Mouse (Mus musculus): ENCODE measurements around the gene Clip2.
"Not testable (repeated sequence)": the region's sequence is repeated elsewhere in the genome, so short reads cannot be mapped to it uniquely, and the experiment has no call there.

Clip2 gene

GRCm38 (mm10) chr5:134462731-134463130 lies 89.5 kb downstream of the Clip2 start:
- in situ Hi-C loops (cut with MboI, MseI), result loop anchor here (10.0 to 25.0 kb wide), 2 partner anchors 278 to 1675 kb away; partner anchors contain the start of gene Gtf2ird2

- in situ Hi-C loops (cut with MboI, MseI), result loop anchor here (10.0 to 25.0 kb wide), 2 partner anchors 278 to 1675 kb away; partner anchors contain the start of gene Gtf2ird2
Observed at GRCm38 (mm10) chr5:134462316-134462715, 89.9 kb downstream of the Clip2 start.

GRCm38 (mm10) chr5:134460546-134460945 lies 91.7 kb downstream of the Clip2 start:
- in situ Hi-C loops (cut with MboI, MseI), result loop anchor here (10.0 to 25.0 kb wide), 2 partner anchors 276 to 1673 kb away; partner anchors contain the start of gene Gtf2ird2

- in situ Hi-C loops (cut with MboI, MseI), result loop anchor here (25.0 kb wide), 1 partner anchor 1672 kb away; no protein-coding TSS in a partner anchor
Observed at GRCm38 (mm10) chr5:134459096-134459495, 93.1 kb downstream of the Clip2 start.

- in situ Hi-C loops (cut with MboI, MseI), result loop anchor here (25.0 kb wide), 1 partner anchor 1671 kb away; no protein-coding TSS in a partner anchor
Observed at GRCm38 (mm10) chr5:134458416-134458815, 93.8 kb downstream of the Clip2 start.

- in situ Hi-C loops (cut with MboI, MseI), result loop anchor here (25.0 kb wide), 1 partner anchor 1670 kb away; no protein-coding TSS in a partner anchor
Observed at GRCm38 (mm10) chr5:134457371-134457770, 94.9 kb downstream of the Clip2 start.

- in situ Hi-C loops (cut with MboI, MseI), result loop anchor here (25.0 kb wide), 1 partner anchor 1669 kb away; no protein-coding TSS in a partner anchor
Observed at GRCm38 (mm10) chr5:134456503-134456962, 95.7 kb downstream of the Clip2 start, which contains the start of gene Gtf2ird1. TSS of gene Gtf2ird1 (minus strand) at chr5:134456716.

GRCm38 (mm10) chr5:134455914-134456423 lies 96.3 kb downstream of the Clip2 start:
- in situ Hi-C loops (cut with MboI, MseI), result loop anchor here (25.0 kb wide), 1 partner anchor 1669 kb away; no protein-coding TSS in a partner anchor

- in situ Hi-C loops (cut with MboI, MseI), result loop anchor here (25.0 kb wide), 1 partner anchor 1668 kb away; no protein-coding TSS in a partner anchor
Observed at GRCm38 (mm10) chr5:134455186-134455895, 96.9 kb downstream of the Clip2 start.

GRCm38 (mm10) chr5:134454421-134454820 lies 97.8 kb downstream of the Clip2 start:
- in situ Hi-C loops (cut with MboI, MseI), result loop anchor here (25.0 kb wide), 1 partner anchor 1667 kb away; no protein-coding TSS in a partner anchor

GRCm38 (mm10) chr5:134453577-134453976 lies 98.7 kb downstream of the Clip2 start:
- in situ Hi-C loops (cut with MboI, MseI), result loop anchor here (25.0 kb wide), 1 partner anchor 1666 kb away; no protein-coding TSS in a partner anchor

GRCm38 (mm10) chr5:134446755-134447154 lies 105.5 kb downstream of the Clip2 start:
- in situ Hi-C loops (cut with MboI, MseI), result not testable (repeated sequence)

- in situ Hi-C loops (cut with MboI, MseI), result no loop called here
Observed at GRCm38 (mm10) chr5:134445895-134446294, 106.3 kb downstream of the Clip2 start.

- in situ Hi-C loops (cut with MboI, MseI), result no loop called here
Observed at GRCm38 (mm10) chr5:134445208-134445831, 106.9 kb downstream of the Clip2 start.

- in situ Hi-C loops (cut with MboI, MseI), result no loop called here
Observed at GRCm38 (mm10) chr5:134444473-134444872, 107.8 kb downstream of the Clip2 start.

GRCm38 (mm10) chr5:134442066-134442465 lies 110.2 kb downstream of the Clip2 start:
- in situ Hi-C loops (cut with MboI, MseI), result no loop called here

GRCm38 (mm10) chr5:134441105-134441504 lies 111.1 kb downstream of the Clip2 start:
- in situ Hi-C loops (cut with MboI, MseI), result no loop called here

GRCm38 (mm10) chr5:134440098-134440497 lies 112.1 kb downstream of the Clip2 start:
- in situ Hi-C loops (cut with MboI, MseI), result no loop called here

- in situ Hi-C loops (cut with MboI, MseI), result no loop called here
Observed at GRCm38 (mm10) chr5:134439481-134439880, 112.8 kb downstream of the Clip2 start.
